Mouse (Mus musculus) left cerebral cortex, postnatal 14 days (tissue): Measurements from ENCODE around the gene Pld3. TPM values are rescaled to one million over a fixed set of nuclear protein-coding genes. Genes with fewer than 3 reads are reported as not detected.
A peak's percentile ranks its signal among the peaks of the same experiment; 100 is the strongest.

Experiments
- DNase-seq, 2 experiments: peaks; one replicate each; pipeline ENCODE4 v3.0.0; 2021 to 2022; ENCODE audit warnings: low spot score in 2 of 2, mixed read lengths in 1 of 2
- intact Hi-C: fragments of 180-260 bp; cut with DNase I; formaldehyde crosslinking; loops from one replicate; pipeline ENCODE4 v1.15.1; 2025
- long read RNA-seq, 2 experiments: library from polyadenylated mRNA; stranded (forward); transcript quantifications; one replicate each; pipeline ENCODE4 v2.0.0; 2021
- total RNA-seq, 2 experiments: library from RNA; stranded (reverse); gene quantifications; 2 replicates each; pipeline ENCODE4 v1.2.3; 2021

Pld3 gene
- 100 to 1,000 TPM; 805 to 820 TPM for total RNA-seq
- long read RNA-seq, experiment 1, transcript Pld3-201 (14 exons, 2,282 nt), result major isoform, 70 of 996 reads
- long read RNA-seq, experiment 1, partial matches to known transcripts, result 838 of 996 reads
- long read RNA-seq, experiment 1, other reads (novel, unspliced or antisense), result 85 of 996 reads
- long read RNA-seq, experiment 2, transcript Pld3-201 (14 exons, 2,282 nt), result major isoform, 58 of 859 reads
- long read RNA-seq, experiment 2, partial matches to known transcripts, result 764 of 859 reads
- long read RNA-seq, experiment 2, other reads (novel, unspliced or antisense), result 37 of 859 reads

- intact Hi-C loops, result no loop called here
- peak; percentile 97 to 99 for DNase-seq
These were observed at the start of gene Pld3, which contains the start of gene 2310022A10Rik for GRCm38 (mm10) chr7:27552931-27553513. Gene Pld3 (minus strand): TSS chr7:27553218. Gene 2310022A10Rik (plus strand): TSS chr7:27553233.

DNA sequence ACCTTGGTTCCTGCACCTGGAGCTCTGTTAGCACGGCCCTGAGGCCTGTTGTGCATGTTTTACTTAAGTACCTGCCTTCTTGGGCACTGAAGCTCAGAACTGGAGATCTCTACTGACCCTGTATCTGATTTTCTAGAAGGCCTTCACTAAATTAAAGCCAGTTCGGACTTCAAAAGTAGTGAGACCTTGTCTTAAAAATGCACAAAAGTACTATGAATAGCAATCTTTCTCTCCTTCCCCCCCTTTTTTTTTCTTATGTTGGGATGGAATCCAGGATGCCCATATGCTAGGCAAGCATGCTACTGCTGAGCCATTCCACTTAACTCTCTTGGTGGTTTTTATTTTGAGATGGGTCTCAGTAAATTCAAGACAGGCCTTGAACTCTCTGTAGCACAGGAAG is 49.1 kb upstream of the Pld3 start:
- intact Hi-C loops, result no loop called here
- DNase-seq, result no peak

GRCm38 (mm10) chr7:27601628-27602027 is 48.6 kb upstream of the Pld3 start:
- peak; percentile 73 to 84 for DNase-seq
- intact Hi-C loops, result no loop called here

- intact Hi-C loops, result no loop called here
- DNase-seq, result no peak
These were observed 45.0 kb upstream of the Pld3 start for GRCm38 (mm10) chr7:27598053-27598452.

GRCm38 (mm10) chr7:27596586-27597503 is 43.8 kb upstream of the Pld3 start:
- intact Hi-C loops, result no loop called here
- no peak for DNase-seq

DNA sequence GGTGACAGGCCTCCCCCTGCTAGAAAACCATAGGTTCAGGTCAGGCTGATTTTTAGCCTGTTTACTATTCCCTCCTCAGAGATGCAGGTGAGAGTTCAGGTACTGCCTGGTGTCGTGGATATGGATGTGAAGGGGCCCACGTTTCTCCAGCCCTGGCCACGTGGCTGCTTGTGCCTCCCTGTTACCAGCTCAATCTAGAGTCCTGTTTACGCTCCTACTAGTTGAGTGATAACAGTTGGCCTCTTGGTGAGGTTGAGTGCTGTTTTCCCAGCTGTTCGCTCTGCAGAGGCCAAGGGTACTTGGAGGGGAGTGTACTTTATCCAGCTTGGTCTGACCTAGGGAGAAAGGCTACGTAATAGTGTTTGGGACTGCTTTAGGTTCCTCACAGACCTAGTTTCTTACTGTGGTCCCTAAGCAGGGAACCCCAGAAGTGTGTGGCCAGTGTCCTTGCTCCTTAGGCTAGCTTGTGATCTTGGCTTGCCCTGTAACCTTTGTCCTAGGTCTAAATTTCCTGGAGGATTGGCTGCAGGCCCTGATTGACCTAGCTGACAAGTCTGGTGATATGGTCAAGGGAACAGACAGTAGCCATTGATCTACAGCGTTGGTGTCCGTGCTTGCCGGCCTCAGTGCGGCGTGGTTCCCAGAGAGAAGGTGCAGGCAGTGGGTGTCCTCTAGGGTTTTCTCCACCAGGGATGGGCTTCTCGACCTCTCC is 40.1 kb upstream of the Pld3 start:
- intact Hi-C loops, result loop anchor here (5.0 kb wide), 1 partner anchor 59 kb away; the partner anchor contains the start of gene Ttc9b
- no peak for DNase-seq

DNA sequence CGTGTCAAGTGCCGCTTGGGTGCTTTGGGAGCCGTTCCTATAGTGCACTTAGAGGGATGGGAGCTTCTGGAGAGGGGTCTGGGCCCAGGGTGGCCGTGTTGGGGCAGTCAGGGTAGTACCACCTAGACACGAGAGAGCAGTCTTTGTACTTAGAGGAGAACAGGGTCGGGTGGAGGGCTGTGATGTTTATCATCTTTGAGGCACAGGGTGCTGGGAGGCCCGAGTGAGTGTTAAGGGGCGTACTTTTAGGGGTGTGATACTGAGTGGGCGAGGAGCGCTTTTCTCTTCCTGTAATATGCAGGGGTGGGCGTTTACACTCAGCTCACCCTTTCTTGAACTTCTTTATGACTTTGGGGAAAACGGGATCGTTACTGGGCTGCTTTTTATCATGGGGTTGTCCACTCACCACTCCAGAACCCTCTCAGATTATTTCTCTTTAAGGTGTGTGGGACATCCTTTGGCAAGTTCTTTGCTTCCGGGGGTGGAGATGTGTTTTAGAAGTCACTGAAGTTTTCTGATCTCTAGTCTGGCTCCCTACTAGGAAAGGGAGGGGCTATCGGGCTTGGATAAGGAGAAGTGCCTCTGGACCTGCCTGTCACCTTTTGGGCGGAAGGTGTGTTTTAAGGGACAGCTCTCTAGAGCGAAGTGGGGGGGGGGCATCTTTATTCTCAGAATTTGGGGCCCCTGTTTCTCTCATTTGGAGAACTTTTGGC is 39.4 kb upstream of the Pld3 start:
- intact Hi-C loops, result loop anchor here (5.0 kb wide), 1 partner anchor 60 kb away; the partner anchor contains the start of gene Ttc9b
- DNase-seq, result peak; percentile 57 to 59

GRCm38 (mm10) chr7:27591266-27592216 is 38.5 kb upstream of the Pld3 start, which contains the start of gene Akt2:
Gene Akt2 (plus strand): TSS chr7:27591552.
- peak; percentile 93 to 98 for DNase-seq
- intact Hi-C loops, result loop anchor here (5.0 kb wide), 1 partner anchor 61 kb away; the partner anchor contains the start of gene Ttc9b

DNA sequence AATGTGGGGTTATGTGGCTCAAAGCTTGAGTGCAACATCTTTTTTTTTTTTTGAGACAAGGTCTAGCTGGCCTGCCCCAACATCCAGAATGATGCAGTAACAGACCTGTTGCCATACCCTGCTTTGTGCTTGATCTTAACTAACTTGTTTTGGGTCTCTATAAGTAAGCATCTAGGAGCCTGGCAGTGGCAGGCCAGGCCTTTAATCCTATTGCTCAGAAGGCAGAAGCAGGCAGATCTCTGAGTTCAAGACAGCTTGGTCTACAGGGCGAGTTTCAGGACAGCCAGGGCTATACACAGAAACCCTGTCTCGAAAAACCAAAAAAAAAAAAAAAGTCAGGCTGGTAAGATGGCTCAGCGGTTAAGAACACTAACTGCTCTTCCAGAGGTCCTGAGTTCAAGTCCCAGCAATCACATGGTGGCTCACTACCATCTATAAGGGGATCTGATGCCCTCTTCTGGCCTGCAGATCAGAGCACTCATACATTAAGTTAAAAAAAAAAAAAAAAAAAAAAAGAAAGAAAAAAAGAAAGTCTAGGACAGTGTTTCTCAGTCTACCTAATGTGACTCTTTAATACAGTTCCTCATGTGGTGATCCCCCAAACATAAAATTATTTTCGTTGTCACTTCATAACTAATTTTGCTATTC is 37.7 kb upstream of the Pld3 start:
- intact Hi-C loops, result loop anchor here (5.0 kb wide), 1 partner anchor 62 kb away; the partner anchor contains the start of gene Ttc9b

GRCm38 (mm10) chr7:27590088-27590487 is 37.1 kb upstream of the Pld3 start:
- intact Hi-C loops, result loop anchor here (5.0 kb wide), 1 partner anchor 62 kb away; the partner anchor contains the start of gene Ttc9b
- no peak for DNase-seq

More for the DNA sequence above, 37.7 kb upstream of the Pld3 start:
- DNase-seq, result no peak

DNA sequence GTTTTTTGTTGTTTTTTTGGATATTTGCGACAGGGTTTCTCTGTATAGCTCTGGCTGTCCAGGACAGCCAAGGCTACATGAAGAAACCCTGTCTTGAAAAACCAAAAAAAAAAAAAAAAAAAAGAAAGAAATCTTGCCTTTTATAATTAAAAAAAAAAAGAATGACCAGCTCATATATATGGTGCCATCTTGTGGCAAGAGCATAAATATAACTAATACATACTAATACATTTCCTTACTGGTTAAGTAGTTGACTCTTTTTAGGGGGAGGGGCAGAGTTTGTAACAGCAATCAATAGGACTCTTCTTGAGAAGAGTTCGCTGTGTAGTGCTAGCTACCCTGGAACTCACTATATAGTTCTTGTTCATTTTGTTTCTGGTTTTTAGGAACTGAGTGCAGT is 34.7 kb upstream of the Pld3 start:
- no peak for DNase-seq
- intact Hi-C loops, result no loop called here

DNA sequence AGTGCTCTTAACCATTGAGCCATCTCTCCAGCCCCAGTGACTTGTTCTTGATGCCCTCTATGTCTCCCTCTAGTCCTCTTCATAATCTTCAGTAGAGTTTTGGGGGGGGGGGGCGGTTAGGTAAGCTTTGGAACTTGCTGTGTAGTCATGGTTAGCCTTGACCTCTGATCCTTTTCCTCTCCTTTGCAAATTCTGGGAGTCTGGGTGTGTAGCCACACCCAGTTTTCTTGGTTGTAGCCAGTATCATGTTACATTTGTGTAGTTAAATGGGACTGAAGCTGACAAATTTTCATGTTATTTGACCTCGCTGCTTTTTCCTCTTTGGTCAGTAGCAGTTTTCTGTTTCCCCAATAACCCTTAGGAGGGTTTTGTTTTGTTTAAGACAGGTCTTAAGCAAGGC is 33.8 kb upstream of the Pld3 start:
- DNase-seq, result no peak
- intact Hi-C loops, result no loop called here

- DNase-seq, result no peak
- intact Hi-C loops, result no loop called here
These were observed 27.6 kb upstream of the Pld3 start for GRCm38 (mm10) chr7:27580380-27581174.

DNA sequence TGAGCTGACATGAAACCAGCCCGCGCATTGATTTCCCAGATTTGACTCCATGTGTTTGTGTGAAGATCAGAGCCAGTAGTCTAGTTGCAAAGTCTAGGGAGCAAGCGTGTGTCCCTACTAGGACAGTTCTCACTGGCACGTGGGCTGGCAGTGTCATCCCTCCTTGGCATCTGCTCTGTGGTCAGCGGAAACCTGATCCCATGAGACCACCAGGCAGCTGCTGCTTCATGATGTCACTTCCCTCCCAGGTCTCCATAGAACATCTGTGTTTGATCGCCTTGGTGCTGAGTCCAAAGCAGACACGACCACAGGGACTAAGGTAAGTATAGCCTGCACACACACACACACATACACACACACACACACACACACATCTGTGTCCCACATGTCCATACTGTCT is 25.4 kb upstream of the Pld3 start:
- DNase-seq, result no peak
- intact Hi-C loops, result loop anchor here (5.0 kb wide), 1 partner anchor 59 kb away; no protein-coding TSS in a partner anchor

DNA sequence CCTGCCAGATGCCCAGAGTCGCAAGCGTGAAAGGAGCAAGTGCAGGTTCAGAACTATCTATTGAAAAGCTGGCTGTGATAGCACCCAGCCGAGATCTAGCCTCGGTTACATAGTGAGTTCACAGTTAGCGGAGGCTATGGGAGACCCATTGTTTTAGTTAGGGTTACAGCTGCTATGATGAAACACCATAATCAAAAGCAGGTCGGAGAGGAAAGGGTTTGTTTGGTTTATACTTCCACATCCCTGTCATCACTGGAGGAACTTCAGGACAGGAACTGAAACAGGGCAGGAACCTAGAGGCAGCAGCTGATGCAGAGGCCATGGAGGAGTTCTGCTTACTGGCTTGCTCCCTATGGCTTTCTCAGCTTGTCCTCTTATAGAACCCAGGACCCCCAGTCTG is 24.6 kb upstream of the Pld3 start:
- DNase-seq, result no peak
- intact Hi-C loops, result loop anchor here (5.0 kb wide), 1 partner anchor 60 kb away; no protein-coding TSS in a partner anchor

GRCm38 (mm10) chr7:27576914-27577313 is 23.9 kb upstream of the Pld3 start:
- intact Hi-C loops, result loop anchor here (5.0 kb wide), 1 partner anchor 60 kb away; no protein-coding TSS in a partner anchor
- peak in 1 of 2 experiments; percentile 52 for DNase-seq
